13 mouse cellular contexts compared by ENCODE assay signal in genomic region chr6:128116344-128116743, GRCm38 (mm10). TPM values are rescaled to one million over a fixed set of nuclear protein-coding genes. Genes with fewer than 3 reads are reported as not detected.
A peak's percentile ranks its signal among the peaks of the same experiment; 100 is the strongest.
DNase-seq lines count a peak whose midpoint lies in the region; ATAC-seq and TF ChIP-seq lines count a peak whose summit lies in the region.
"Had no signal": no experiment of that assay in that cellular context is flagged by ENCODE, and none has a peak within 500 bp of the region (broad histone marks: within the 10 kb centered on the region; RNA-seq: fewer than 3 reads in every experiment).

No protein-coding gene starts in this region.

- no peak overlapping the region for H3K9ac ChIP-seq in hindbrain, postnatal 0 days (replicated peaks; ENCODE audit: low read length)
- H3K9ac ChIP-seq in midbrain, embryonic 12.5 days (replicated peaks): no peak overlapping the region
- no peak overlapping the region for H3K9ac ChIP-seq in midbrain, embryonic 11.5 days (ENCODE audit: low read length)
- H3K9ac ChIP-seq in limb, embryonic 11.5 days (ENCODE audit: low read length): no peak overlapping the region
- H3K9ac ChIP-seq in liver, embryonic 11.5 days (ENCODE audit: low read depth, low read length): no peak overlapping the region
- H3K9ac ChIP-seq: hindbrain, embryonic 13.5 days had no signal

- no peak for TF ChIP-seq CTCF in hindbrain, postnatal 0 days (IDR thresholded peaks at IDR 0.05; ENCODE audit: low read depth)

- no peak overlapping the region for H3K4me2 ChIP-seq in hindbrain, postnatal 0 days (ENCODE audit: low read depth, low read length)
- no peak overlapping the region for H3K4me2 ChIP-seq in midbrain, embryonic 12.5 days (replicated peaks)
- H3K4me2 ChIP-seq in midbrain, embryonic 11.5 days: no peak overlapping the region
- no peak overlapping the region for H3K4me2 ChIP-seq in limb, embryonic 11.5 days (ENCODE audit: low read depth, severe bottlenecking)
- no peak overlapping the region for H3K4me2 ChIP-seq in liver, embryonic 11.5 days
- H3K4me2 ChIP-seq: hindbrain, embryonic 13.5 days had no signal

- ATAC-seq in hindbrain, postnatal 0 days: no peak
- no peak for ATAC-seq in midbrain, embryonic 12.5 days (ENCODE audit: low FRiP score, low read depth)
- no peak for ATAC-seq in midbrain, embryonic 11.5 days (ENCODE audit: low FRiP score)
- ATAC-seq in limb, embryonic 11.5 days (ENCODE audit: insufficient number of reproducible peaks, low FRiP score, low TSS enrichment, low read depth): no peak
- ATAC-seq in liver, embryonic 11.5 days (replicated peaks; ENCODE audit: low FRiP score): no peak

- no peaks in the 10 kb centered on the region for H3K27me3 ChIP-seq in hindbrain, embryonic 10.5 days (ENCODE audit: insufficient read depth, poor library complexity, severe bottlenecking)
- no peaks in the 10 kb centered on the region for H3K27me3 ChIP-seq in hindbrain, postnatal 0 days (ENCODE audit: insufficient read depth, low read length)
- H3K27me3 ChIP-seq in midbrain, embryonic 12.5 days: no peaks in the 10 kb centered on the region
- H3K27me3 ChIP-seq in midbrain, embryonic 11.5 days (ENCODE audit: control insufficient read depth, insufficient read depth, low read length): no peaks in the 10 kb centered on the region
- H3K27me3 ChIP-seq in limb, embryonic 11.5 days (ENCODE audit: control insufficient read depth, insufficient read depth, low read length): no peaks in the 10 kb centered on the region
- no peaks in the 10 kb centered on the region for H3K27me3 ChIP-seq in liver, embryonic 11.5 days (replicated peaks; ENCODE audit: control insufficient read depth, insufficient read depth, low read length)
- H3K27me3 ChIP-seq: hindbrain, embryonic 13.5 days had no signal

- H3K9me3 ChIP-seq in hindbrain, embryonic 10.5 days: no peaks in the 10 kb centered on the region
- H3K9me3 ChIP-seq in hindbrain, postnatal 0 days (ENCODE audit: low read length): no peaks in the 10 kb centered on the region
- no peaks in the 10 kb centered on the region for H3K9me3 ChIP-seq in midbrain, embryonic 12.5 days
- no peaks in the 10 kb centered on the region for H3K9me3 ChIP-seq in midbrain, embryonic 11.5 days (ENCODE audit: control insufficient read depth, low read length)
- H3K9me3 ChIP-seq in limb, embryonic 11.5 days (ENCODE audit: control insufficient read depth, low read length): no peaks in the 10 kb centered on the region
- no peaks in the 10 kb centered on the region for H3K9me3 ChIP-seq in liver, embryonic 11.5 days (ENCODE audit: control insufficient read depth, low read length)
- H3K9me3 ChIP-seq: hindbrain, embryonic 13.5 days had no signal

- WGBS in hindbrain, embryonic 10.5 days: 68% methylated on average over 2 of the region's 2 CpGs
- 75% methylated on average over 2 of the region's 2 CpGs for WGBS in hindbrain, postnatal 0 days
- WGBS in midbrain, embryonic 12.5 days: 62% methylated on average over 2 of the region's 2 CpGs
- 66% methylated on average over 2 of the region's 2 CpGs for WGBS in midbrain, embryonic 11.5 days
- WGBS in limb, embryonic 11.5 days: 46% methylated on average over 2 of the region's 2 CpGs
- WGBS in liver, embryonic 11.5 days: 72% methylated on average over 2 of the region's 2 CpGs

- H3K4me3 ChIP-seq in hindbrain, embryonic 10.5 days: no peak overlapping the region
- H3K4me3 ChIP-seq in hindbrain, postnatal 0 days (ENCODE audit: low read length): no peak overlapping the region
- no peak overlapping the region for H3K4me3 ChIP-seq in midbrain, embryonic 12.5 days
- no peak overlapping the region for H3K4me3 ChIP-seq in midbrain, embryonic 11.5 days (ENCODE audit: low read depth, low read length)
- H3K4me3 ChIP-seq in limb, embryonic 11.5 days (ENCODE audit: low read depth, low read length): no peak overlapping the region
- no peak overlapping the region for H3K4me3 ChIP-seq in liver, embryonic 11.5 days (ENCODE audit: low read depth, low read length)
- H3K4me3 ChIP-seq: hindbrain, embryonic 13.5 days; myocyte had no signal

- no peak for DNase-seq in hindbrain, embryonic 10.5 days (ENCODE audit: low spot score)
- DNase-seq in hindbrain, postnatal 0 days (ENCODE audit: low spot score): no peak
- no peak for DNase-seq in midbrain, embryonic 11.5 days (ENCODE audit: low spot score, missing footprints)
- no peak for DNase-seq in limb, embryonic 11.5 days (ENCODE audit: low spot score)
- no peak for DNase-seq in spleen, postnatal 4 days (ENCODE audit: low spot score in 2 of 2)
- DNase-seq in liver, embryonic 11.5 days (ENCODE audit: low spot score): no peak
- DNase-seq: cerebellum, adult 8-10 months; kidney, postnatal 10 days; liver; right cerebral cortex, postnatal 25 days had no signal

- peak overlapping the region; percentile 82 for H3K27ac ChIP-seq in hindbrain, embryonic 10.5 days
- H3K27ac ChIP-seq in hindbrain, postnatal 0 days: no peak overlapping the region
- H3K27ac ChIP-seq in midbrain, embryonic 12.5 days (replicated peaks): 0 out of 2 replicates have a peak overlapping the region, but pooled peaks have one; percentile 10
- H3K27ac ChIP-seq in midbrain, embryonic 11.5 days (ENCODE audit: low read depth, low read length): no peak overlapping the region
- H3K27ac ChIP-seq in limb, embryonic 11.5 days (replicated peaks; ENCODE audit: low read depth, low read length): peak overlapping the region; percentile 52; the same call in 1 of the 2 replicates
- H3K27ac ChIP-seq in liver, embryonic 11.5 days (ENCODE audit: low read depth, low read length): no peak overlapping the region
- H3K27ac ChIP-seq: hindbrain, embryonic 13.5 days had no signal

- no peaks in the 10 kb centered on the region for H3K36me3 ChIP-seq in hindbrain, embryonic 10.5 days
- no peaks in the 10 kb centered on the region for H3K36me3 ChIP-seq in hindbrain, postnatal 0 days (ENCODE audit: insufficient read depth, low read length)
- H3K36me3 ChIP-seq in midbrain, embryonic 12.5 days: no peaks in the 10 kb centered on the region
- no peaks in the 10 kb centered on the region for H3K36me3 ChIP-seq in midbrain, embryonic 11.5 days (ENCODE audit: control insufficient read depth, insufficient read depth, low read length)
- no peaks in the 10 kb centered on the region for H3K36me3 ChIP-seq in limb, embryonic 11.5 days (ENCODE audit: control insufficient read depth, insufficient read depth, low read length)
- H3K36me3 ChIP-seq in liver, embryonic 11.5 days (ENCODE audit: control insufficient read depth, insufficient read depth, low read length): no peaks in the 10 kb centered on the region
- H3K36me3 ChIP-seq: hindbrain, embryonic 13.5 days had no signal

- H3K4me1 ChIP-seq in hindbrain, embryonic 10.5 days (replicated peaks): peaks cover 75% of the 10 kb centered on the region
- peaks cover 15% of the 10 kb centered on the region for H3K4me1 ChIP-seq in hindbrain, postnatal 0 days (ENCODE audit: insufficient read depth, low read length)
- peaks cover 24% of the 10 kb centered on the region for H3K4me1 ChIP-seq in midbrain, embryonic 12.5 days
- H3K4me1 ChIP-seq in midbrain, embryonic 11.5 days (ENCODE audit: control insufficient read depth, insufficient read depth, low read length): peaks cover 15% of the 10 kb centered on the region
- H3K4me1 ChIP-seq in limb, embryonic 11.5 days (ENCODE audit: control insufficient read depth, insufficient read depth, low read length): peaks cover 28% of the 10 kb centered on the region
- H3K4me1 ChIP-seq in liver, embryonic 11.5 days (replicated peaks; ENCODE audit: control insufficient read depth, insufficient read depth, low read length): peaks cover 8% of the 10 kb centered on the region

RNA-seq across cellular contexts. Expression of gene Tspan9, which starts 27.1 kb away (rescaled TPM):
- polyA plus RNA-seq in hindbrain, embryonic 10.5 days (2016; fragmentation: Nextera tagmentation; extraction: Ambion mirVana): 65.7 and 67.8 TPM in 2 replicates
- total RNA-seq in hindbrain, postnatal 0 days (2014; rRNA removed): 177 and 266 TPM in 2 replicates
- polyA plus RNA-seq in hindbrain, postnatal 0 days (2015; fragmentation: Nextera tagmentation; extraction: Ambion mirVana): 70.1 and 73.8 TPM in 2 replicates
- 36.1 and 39.0 TPM in 2 replicates for polyA plus RNA-seq in midbrain, embryonic 12.5 days (2016; fragmentation: Nextera tagmentation; extraction: Ambion mirVana)
- 32.7 and 44.1 TPM in 2 replicates for polyA plus RNA-seq in midbrain, embryonic 11.5 days (2014; fragmentation: Nextera tagmentation; extraction: Ambion mirVana)
- 68.2 and 77.2 TPM in 2 replicates for polyA plus RNA-seq in limb, embryonic 11.5 days (2014; fragmentation: Nextera tagmentation; extraction: Ambion mirVana)
- 46.3 and 46.9 TPM in 2 replicates for polyA plus RNA-seq in liver, embryonic 11.5 days (2014; fragmentation: Nextera tagmentation; extraction: Ambion mirVana)

Comparison
In these comparisons a context has a peak if more than half of its experiments do, and no peak if none do; other contexts are left out.
1. H3K27ac ChIP-seq: peak in hindbrain, embryonic 10.5 days (single experiment), midbrain, embryonic 12.5 days (single experiment) and limb, embryonic 11.5 days (single experiment); none in hindbrain, postnatal 0 days (single experiment), midbrain, embryonic 11.5 days (single experiment) and liver, embryonic 11.5 days (single experiment).